Mouse (Mus musculus) CD4-positive, CD25-positive, alpha-beta regulatory T cell, adult 2 months (primary cell): ENCODE measurements around the gene Jazf1.

Experiments used
- DNase-seq: peaks from one replicate; pipeline ENCODE4 v3.0.0-alpha.2; 2012; ENCODE audit warnings: low read depth, low spot score

Gene Jazf1

GRCm38 (mm10) chr6:53010286-53010685 lies 58.1 kb downstream of the Jazf1 start:
- no peak for DNase-seq

DNA sequence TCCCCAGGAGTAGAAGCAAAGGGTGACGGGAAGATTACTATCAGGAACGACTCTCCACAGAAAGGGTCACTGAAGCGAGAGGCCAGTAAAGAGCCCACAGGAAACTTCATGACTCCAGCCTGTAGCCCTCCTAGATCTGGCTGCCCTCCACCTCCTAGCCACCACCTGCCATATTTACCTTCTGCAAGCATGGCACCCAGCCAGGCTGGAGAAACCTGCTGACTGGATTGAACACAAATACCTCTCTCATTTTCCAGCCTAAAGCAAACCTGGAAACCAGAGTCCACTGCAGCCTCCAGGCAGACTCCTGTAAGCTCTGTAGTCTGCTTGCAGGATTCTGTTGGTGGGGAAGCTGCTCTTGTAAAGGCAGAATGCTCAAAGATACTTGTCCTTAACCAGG lies 62.4 kb downstream of the Jazf1 start:
- DNase-seq: no peak

DNA sequence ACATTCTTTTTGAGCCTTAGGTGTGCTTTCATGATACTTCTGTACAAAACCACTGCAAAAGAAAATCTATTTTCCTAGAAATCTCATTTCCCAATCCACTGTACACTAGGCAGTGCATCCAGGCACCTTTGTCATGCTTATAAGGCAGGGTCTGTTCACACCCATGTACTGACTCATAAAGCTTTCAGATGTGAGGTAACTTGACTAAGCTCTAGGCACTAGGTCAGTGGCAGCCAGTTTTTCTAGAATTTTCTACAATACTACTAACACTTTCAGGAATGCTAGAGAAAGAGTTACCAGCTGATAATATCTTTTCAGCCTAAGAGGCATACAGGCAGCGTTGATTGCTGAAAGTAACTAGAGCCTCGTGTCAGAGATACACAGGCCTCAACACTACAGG lies 62.9 kb downstream of the Jazf1 start:
- DNase-seq: no peak

GRCm38 (mm10) chr6:52990816-52991215 lies 77.6 kb downstream of the Jazf1 start:
- no peak for DNase-seq

DNA sequence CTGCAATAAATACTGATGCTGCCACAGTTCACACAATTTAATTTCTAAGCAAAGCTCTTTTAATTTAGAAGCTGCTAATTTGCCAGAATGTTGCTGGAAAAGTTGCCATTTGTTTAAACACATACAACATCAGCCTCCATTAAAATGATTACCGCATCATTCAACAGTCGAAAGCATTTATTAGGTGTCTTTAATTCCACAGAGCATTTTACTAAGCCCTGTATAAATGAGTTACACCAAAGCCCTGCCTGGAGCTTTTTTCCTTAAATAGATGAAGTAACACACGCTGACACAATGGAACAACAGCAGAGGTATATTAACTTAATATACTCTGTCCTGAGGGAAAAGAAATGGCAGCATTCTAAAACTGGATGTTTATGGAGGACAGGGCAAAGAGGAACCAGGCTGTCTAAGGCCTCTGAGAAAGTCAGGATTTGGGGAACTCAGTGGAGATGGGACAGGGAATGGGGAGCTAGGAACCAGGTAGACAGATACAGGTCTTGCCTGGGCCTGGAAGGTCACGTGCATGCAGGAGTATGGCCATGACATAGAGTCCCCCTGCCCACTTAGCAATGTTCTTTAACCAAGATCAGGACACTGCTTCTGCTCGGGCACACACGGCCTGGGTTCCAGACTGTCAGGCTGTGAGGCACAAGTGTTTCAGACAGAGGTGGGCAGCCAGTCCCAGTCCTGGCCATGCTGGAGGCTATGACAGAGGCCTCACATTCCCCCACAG lies 80.4 kb downstream of the Jazf1 start:
- DNase-seq: no peak

DNA sequence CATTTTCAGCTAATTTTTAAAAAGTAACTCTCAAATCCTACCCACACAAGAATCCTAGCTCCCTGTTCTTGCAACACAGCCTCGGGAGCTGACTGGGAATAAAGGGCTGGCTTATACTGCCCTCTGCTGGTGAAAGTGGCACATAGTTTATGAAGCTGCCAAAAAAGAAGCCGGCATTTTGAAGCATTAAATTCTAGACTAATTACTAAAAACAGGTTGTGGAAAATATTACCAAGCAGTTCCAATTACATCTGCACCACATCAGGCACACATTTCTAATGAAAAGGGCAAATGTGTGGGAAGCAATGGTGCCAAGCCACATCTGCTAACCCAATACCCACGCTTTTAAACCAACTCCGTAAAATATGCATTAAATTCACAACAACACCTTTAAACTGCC lies 81.0 kb downstream of the Jazf1 start:
- peak; percentile 76 for DNase-seq

- peak; percentile 27 for DNase-seq
Observed at GRCm38 (mm10) chr6:52982175-52982574, 86.3 kb downstream of the Jazf1 start.

- no peak for DNase-seq
Observed at GRCm38 (mm10) chr6:52979503-52979902, 88.9 kb downstream of the Jazf1 start.

GRCm38 (mm10) chr6:52973351-52973750 lies 95.1 kb downstream of the Jazf1 start:
- DNase-seq: no peak

DNA sequence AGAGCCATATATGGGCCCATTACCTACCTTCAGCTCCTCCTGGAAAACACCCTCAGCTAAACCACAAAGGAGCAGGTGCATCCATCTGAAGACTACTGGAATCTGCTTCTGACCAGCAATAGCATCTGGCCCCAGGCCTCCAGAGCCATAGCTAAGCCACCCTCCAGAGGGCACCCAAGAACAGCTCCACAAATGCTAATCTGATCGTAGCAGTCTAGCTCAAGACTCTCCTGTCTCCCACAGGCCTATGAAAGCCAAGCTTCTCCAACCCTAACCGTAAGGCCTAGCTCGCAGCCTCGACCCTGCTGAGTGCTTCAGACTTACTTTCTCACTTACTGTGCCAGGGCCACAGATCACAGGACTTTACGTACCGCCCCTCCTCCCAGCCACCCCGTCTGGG lies 96.3 kb downstream of the Jazf1 start:
- no peak for DNase-seq

DNA sequence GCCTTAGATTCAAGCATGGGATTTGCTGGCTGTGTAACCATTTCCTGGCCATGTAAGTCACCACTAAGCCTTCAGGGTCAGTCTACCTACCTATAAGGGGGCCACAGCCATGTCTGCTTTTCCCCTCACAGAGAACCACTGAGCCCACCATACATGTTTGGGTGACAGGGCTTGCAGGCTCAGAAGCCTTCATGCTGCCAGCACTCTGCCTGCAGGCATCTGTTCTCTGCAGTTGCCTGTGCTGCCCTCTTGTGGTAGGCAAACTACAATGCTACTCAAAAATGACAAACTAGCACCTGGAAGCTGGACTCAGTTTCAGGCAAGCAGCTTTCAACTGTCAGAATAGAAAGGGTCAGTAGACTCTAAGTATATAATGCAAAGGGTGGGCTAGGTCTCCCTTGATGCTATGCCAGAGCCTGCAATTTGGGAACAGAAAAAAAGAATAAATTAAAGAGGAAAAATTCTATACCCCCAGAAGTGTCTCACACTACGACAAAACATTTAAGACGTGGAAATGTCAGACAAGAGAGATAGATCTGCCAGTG lies 98.6 kb downstream of the Jazf1 start:
- peak; percentile 86 for DNase-seq

GRCm38 (mm10) chr6:52968346-52968891 lies 100.0 kb downstream of the Jazf1 start:
- DNase-seq: no peak

GRCm38 (mm10) chr6:52967557-52968270 lies 100.7 kb downstream of the Jazf1 start:
- no peak for DNase-seq

- DNase-seq: no peak
Observed at GRCm38 (mm10) chr6:52966001-52966400, 102.4 kb downstream of the Jazf1 start.

- DNase-seq: peak; percentile 64
Observed at GRCm38 (mm10) chr6:52965340-52965739, 103.1 kb downstream of the Jazf1 start.

GRCm38 (mm10) chr6:52963840-52964690 lies 104.4 kb downstream of the Jazf1 start:
- no peak for DNase-seq

GRCm38 (mm10) chr6:52963430-52963732 lies 105.0 kb downstream of the Jazf1 start:
- no peak for DNase-seq

- peak; percentile 65 for DNase-seq
Observed at GRCm38 (mm10) chr6:52962600-52963429, 105.6 kb downstream of the Jazf1 start.

DNA sequence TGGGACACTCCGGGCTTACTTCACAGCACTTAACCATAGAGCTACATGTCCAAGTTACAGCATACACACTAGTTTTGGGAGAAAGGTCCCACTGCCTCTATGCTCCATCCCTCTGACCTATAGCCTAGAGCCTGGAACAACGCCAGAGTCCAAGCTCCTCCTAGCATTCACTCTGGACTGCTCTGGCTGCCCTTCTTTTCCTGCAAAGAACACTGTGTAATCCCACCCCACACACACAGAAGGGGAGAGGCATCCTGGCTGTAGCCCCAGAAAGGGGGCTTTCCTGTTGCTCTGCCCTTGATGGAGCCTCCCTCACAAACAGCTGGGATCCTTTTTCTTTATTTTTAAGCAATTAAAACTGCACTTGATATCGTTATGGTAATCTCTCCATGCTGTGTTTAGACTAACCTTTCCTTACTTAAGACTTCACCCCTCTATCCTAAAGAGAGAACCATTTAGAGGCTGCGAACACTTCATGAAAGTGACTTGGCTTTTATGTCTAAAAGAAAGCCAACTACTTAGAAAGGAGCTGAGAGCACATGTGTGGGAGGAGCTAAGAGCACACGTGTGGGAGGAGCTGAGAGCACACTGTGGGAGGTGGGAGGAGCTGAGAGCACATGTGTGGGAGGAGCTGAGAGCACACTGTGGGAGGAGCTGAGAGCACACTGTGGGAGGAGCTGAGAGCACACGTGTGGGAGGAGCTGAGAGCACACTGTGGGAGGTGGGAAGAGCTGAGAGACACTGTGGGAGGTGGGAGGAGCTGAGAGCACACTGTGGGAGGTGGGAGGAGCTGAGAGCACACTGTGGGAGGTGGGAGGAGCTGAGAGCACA lies 106.6 kb downstream of the Jazf1 start:
- DNase-seq: peak; percentile 55

DNA sequence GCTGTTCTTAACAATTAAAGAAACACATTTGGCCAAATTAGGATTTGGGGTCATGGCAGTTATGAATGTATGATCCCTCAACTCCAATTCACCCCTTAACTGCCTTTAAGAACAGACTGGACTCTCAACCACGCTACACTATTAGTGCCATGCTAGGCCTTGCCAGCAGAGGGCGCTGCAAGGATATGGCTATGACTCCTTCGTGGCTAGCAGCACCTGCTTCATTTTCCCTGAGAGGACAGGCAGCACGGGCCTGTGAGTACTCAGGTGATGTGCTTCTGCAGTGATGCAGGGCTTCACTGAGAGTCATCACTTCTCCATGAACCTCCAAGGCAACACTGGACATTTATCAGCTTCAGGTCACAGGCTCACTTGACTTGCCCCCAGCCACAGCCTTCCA lies 110.7 kb downstream of the Jazf1 start:
- DNase-seq: peak; percentile 87
